Mouse (Mus musculus): ENCODE data around the gene Snx10. TPM values are rescaled to one million over a fixed set of nuclear protein-coding genes. Genes with fewer than 3 reads are reported as not detected.

Gene Snx10
- total RNA-seq, 2 experiments from 2014 or later, result 33.4 to 36.4 TPM

DNA sequence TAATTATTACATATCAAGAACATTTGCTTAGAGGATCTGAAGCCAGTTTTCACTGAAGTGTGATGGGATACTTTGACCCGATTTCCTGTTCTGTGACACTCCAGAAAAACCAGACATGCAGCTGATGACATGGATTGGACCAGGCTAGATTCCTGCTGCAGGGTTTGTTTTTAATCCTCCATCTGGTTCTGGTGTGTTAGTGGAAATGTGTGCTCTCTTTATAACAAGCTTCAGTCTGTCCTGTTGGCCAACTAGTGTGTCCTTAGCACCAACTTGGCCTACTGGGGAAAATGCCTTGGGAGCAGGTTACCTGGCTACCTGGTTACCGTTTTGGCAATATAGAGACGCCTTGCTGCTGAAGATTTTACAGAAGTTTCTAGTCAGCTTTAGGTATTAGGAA is 63.6 kb downstream of the Snx10 start:
- no peak for DNase-seq

DNA sequence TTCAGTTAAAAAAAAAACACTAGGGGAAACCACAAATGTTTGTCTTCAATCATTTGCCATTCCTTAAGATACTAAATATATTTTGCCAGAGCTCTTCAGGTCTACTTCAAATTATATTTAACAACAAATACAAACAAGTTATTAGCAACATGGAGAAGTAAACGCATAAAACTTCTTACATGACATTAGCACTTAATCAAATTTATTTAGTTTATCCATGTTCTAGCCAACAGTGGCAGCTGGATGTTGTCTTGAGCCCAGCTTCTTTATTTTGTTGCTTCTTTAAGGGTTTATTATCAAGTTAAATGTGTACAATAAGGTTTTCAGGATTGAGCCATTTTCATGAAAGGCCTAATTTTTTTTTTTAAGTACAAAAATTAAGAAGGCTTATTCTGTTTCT is 67.6 kb downstream of the Snx10 start:
- DNase-seq, result no peak

DNA sequence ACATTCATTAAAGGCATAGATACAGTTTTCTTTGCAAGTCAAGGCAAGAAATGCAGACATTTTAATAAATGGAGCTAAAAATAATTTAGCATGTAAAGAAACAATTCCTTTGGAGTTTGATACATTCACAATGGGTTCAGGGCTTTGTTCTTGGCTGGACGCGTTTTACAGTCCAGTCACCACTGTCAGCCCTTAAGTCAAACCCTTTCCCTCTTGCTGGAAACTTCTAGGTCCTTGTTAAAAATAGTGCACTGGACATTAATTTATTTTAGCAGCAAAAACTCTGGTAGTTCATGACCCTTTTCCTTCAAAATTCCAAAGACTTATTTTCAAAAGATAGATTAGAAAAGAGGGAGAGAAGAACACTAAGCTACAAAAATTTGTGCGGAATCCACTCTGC is 68.1 kb downstream of the Snx10 start:
- no peak for DNase-seq

DNA sequence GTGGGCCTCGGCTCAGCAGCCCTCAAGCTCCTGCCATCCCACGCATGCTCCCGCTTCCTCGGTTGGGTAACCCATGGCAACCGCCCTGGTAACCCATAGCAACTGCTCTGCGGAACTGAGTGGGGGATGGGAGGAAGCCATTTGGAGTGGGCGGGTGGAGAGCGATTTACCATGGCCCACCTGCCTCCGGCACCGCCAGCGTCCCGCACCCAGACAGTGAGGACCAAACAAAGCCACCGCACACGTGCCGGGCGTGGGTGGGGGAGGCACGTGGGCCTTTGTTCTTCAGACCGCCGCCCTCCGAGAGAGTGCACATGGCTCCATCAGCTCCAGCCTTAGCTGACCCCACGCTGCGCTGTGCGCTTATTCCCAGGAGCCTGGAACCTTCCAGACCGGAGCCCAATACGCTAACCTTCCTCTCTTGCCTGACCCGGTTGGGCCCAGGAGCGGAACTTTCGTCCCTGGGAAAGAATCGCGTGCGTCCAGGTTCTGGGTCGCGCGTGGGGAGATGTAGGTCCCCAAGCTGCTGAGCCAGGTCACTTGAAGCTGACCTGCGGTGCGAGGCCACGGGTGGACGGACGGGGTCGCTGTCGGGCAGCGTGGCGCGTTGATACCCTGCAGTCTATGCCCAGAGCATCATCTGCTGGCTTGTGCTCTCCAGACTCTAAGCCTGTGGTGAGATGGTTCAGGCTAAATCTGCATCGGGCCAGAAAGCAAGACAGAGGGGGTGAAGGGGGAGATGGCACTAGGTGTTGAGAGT is 68.8 kb downstream of the Snx10 start:
- peak; percentile 86 to 90 for DNase-seq

DNA sequence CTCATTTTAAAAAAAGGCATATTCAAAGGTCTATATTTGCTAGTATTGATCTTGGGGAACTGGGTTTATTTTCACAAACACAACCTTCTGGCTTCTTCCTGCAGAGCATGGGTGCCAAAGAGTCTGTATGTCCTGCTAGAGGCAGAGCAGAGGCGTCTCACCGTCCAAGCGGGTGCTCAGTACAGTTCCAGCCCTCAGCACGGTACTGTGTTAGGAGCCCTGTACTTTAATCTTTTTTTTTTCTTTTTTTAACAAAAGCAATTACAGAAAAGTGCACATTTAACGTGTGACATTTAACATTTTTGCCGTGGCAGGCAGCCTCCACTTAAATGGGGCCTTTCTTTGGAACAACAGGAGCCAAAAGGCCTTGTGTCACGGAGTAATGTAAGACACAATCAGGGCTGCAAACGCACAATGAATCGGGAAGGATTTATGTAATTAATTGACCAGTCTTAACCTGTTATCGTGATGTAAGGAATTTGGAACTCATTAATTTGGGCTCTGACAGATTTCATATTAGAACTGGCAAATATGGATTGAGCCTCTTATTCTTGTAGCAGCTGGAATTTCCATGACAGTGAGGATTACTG is 69.8 kb downstream of the Snx10 start:
- no peak for DNase-seq

DNA sequence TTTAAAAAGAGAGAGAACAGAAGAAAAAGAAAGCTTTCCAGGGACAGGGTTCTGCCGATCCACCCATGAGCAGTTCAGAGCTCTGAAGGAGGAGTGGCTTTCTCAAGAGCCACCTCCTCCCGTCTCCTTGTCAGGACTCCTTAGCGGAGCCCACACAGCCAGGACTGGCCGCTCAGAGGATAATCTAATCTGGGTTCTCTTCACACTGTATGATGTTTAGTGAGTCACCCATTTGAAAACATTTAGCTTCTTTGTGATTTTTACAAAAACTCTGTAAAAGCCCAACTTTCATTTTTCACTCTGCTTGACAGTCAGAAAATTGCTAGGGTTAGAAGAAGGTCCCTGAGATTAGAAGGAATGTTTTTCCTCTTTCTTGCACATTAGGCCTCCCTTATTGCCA is 70.8 kb downstream of the Snx10 start:
- no peak for DNase-seq

DNA sequence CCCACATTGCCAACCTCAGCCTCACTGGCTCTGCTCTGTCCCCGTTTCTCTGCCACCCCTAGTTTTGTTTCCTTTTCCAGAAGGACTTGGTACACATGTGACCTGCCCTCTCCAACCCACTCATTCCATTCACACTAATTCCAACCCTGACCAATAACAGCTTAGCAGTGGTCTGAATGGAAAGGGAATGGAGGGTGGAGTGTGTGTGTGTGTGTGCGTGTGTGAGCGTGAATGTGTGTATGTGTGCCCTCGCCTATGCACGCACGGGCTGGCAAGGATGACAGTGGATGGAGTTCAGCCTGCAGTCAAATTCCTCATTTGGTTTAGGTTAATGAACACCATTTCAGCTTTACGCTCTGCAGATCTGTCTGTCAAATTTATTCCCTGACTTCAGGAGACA is 74.4 kb downstream of the Snx10 start:
- no peak for DNase-seq

DNA sequence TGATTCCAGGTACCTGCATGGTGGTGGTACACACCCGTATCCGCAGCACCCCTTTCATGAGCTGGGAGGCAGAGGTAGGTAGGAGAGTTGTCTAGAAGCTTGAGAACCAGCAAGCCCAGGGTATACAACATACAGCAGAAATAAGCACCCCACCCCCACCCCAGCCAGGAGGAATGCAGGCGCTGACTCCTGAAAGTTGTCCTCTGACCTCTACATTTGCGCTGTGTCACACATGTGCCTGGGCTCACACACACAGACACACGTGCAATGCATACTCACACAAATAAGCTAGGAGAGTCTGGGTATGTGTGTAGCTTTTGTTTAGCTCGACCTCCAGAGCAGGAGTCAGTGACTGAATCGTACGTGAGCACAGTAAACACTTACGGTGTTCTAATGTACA is 76.7 kb downstream of the Snx10 start:
- DNase-seq, result no peak

DNA sequence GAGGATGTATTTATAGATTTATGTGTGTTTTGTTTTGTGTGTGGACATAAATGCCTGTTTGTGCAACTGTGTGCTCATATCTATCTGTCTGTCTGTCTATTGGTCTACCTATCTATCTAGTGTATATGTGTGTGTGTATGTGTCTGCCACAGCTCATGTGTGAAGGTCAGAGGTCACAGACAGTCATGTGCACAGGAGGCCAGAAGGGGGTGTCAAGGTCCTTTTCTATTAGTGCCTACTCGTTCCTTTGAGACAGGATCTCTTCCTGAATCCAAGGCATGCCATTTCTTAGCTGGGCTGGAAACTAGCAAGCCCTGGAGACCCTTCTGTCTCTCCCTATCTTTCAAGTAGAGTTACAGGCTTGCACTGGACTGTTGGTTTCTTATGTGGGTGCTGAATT is 78.6 kb downstream of the Snx10 start:
- DNase-seq, result no peak

DNA sequence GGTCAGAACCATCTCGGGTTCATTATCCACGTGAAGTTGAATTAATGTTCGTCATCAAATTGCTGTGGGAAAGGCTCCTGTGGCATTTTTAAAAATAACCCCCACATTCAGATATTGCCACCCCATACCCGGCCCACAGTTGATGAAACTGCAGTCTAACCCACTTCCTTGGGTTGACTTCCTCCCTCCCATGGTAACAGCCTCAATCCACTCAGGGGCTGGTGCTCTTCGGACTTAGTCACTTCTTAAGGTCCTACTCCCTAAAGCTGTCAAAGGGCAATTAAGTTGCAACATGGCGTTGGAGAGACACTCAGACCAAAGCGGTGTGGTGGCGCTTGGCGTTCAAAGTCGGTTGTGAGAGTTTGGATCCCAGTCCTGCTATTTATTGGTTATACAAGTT is 80.0 kb downstream of the Snx10 start:
- no peak for DNase-seq

DNA sequence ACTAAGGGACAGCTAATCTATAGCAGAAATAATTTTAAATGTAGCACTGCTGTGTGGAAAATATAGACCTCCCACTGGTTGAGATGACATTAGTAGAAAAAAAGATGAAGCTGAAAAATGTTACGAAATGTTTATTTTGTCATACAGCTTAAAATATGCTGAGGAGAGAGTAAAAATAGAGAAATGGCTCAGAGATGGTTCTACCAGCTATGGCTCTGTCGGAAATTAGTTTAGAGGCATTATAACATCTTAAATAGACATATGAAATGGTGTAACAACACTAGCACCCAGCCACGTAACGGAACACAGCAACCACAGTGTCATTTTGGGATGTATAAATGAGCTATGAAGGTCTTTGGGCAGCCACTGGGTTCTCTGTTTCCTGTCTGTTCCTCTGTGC is 82.5 kb downstream of the Snx10 start:
- no peak for DNase-seq

DNA sequence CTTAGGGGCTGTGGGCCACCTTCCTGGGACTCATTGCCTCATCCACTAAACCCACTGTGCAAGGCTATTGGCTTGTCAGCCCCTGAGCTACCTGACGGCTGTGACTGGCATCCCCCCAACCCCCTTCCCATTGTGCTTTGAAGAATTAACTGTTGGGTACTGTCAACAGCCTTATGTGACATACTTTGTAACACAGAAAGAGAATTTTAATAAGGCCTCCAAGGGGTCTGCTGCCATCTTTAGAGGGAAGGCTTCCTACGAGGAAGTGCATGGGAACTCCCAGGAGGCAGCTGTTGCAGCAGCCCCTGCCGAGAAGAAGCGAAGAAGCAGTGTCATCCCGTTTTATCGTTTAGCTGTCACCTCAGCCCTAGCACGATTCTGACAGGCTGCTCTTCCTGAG is 83.1 kb downstream of the Snx10 start:
- DNase-seq, result no peak

DNA sequence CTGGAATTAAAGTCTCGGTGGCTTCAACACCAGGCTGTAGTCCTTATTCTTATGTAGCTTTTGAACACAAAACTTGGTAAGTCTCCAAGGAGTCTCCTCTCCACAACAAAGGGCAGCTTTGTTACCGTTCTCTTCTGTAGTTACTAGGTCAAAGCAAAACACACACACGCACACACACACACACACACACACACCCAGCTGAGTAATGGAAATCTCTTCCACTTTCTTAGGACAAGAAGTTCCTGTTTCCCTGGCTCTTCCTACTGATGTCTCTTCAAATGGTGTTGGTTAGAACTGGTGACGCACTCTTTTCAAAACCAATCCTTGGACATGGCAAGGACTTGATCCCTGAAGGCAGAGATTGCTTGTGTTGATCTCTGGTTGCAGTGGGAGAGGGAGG is 87.9 kb downstream of the Snx10 start:
- no peak for DNase-seq

DNA sequence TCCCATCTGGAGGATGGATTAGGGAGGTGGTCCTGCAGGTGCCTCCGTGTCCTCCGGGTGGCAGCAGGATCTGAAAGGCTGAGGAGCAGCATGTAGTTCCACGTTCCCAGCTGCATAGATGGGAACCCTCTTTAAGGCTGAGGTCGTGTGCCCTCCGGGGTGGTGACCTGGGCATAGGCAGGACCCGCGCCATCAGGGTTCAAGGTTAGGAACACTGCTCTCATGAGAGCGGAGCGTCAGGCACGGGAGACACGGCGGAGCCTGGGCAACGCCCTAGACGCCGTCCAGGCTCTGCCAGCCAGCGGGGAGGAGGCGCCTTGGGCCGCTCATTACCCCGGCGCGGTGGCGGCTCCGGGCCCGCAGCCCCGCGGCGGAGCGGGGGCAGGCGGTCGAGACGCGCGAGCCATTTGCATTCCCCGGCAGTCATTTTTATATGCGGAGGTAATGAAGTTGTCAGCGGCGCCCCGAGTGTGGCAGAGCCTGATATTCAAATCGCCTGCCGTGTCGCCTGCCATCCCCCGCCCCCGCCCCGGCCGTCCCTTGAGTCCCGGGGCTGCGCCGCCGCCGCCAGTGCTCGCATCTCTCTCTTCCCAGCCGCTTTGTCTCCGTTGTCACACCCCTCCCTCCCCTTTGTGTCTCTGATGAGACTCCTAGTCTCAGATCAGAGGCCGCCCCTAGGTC is 88.8 kb downstream of the Snx10 start:
- peak; percentile 63 to 75 for DNase-seq

DNA sequence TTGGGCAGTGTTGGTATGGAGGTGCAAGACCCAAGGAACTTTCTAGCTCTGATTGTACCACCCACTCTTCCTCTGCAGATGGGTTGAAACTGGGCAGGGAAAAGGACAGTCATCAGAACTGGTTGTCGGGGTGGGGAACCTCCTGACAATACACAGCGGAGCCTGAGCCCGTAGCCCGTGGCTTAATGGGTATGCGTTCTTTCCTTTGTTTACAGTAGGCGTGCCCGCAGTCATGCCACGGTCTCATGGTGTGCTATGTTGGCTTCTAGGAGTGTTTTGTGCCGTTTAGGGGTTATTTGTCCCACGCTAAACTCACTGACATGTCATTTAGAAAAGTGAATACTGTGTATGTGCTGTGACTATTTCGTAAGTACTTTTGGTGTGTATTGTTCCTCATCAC is 90.0 kb downstream of the Snx10 start:
- DNase-seq, result no peak

DNA sequence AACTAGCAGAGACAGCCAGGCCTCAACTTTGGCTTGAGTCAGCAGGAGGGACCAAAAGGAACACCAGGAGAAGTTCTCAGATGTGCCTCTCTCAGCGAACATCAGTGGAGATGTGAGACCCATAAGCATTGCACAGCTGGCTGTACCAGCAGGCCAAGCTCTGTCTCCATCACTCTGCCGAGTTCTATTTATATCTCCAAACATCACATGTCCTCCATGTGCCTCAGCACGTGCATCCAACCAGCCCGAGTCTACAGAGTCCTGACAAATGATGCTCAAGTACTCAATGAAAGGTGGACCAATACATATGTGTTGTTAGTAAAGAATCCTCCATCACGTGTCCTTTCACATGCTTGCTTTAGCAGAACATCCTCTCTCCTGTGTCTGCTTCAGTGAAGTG is 103.1 kb downstream of the Snx10 start:
- no peak for DNase-seq

DNA sequence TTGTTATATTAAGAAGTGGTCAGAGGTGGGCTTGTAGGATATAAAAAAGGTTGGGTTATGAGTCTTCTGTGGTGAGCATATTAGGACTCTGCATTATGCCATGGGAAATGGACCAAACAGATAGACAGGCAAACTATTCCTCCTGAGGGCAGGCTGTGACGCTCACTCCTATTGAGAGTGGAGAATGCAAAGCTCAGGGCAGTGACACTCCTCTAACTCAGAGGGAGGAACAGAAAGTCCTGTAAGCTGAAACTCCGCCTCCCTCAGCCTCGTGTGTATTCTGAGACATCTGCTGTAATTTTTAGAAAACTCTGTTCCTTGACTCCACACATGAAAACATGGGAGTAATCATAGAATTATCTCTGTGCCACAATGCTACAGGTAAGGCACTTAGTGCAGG is 106.0 kb downstream of the Snx10 start:
- no peak for DNase-seq

DNA sequence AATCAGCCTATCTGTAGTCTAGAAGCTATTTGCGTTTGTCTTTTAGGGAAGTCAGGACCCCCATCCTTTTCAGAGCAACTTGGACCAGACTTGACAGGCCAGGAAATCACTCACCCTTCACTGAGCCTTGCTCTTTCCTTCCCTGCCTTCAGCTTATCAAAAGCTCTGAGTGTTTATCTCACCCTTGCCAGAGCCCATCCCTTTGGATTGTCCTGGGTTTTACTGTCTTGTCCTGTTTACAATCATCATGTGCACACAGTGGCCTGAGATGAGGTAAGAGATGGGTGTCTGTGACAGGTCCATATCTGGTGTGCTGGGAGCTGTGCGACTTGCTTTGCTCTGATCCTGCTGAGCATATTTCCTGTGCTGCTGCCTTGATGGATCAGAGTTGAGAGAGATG is 106.5 kb downstream of the Snx10 start:
- DNase-seq, result no peak

DNA sequence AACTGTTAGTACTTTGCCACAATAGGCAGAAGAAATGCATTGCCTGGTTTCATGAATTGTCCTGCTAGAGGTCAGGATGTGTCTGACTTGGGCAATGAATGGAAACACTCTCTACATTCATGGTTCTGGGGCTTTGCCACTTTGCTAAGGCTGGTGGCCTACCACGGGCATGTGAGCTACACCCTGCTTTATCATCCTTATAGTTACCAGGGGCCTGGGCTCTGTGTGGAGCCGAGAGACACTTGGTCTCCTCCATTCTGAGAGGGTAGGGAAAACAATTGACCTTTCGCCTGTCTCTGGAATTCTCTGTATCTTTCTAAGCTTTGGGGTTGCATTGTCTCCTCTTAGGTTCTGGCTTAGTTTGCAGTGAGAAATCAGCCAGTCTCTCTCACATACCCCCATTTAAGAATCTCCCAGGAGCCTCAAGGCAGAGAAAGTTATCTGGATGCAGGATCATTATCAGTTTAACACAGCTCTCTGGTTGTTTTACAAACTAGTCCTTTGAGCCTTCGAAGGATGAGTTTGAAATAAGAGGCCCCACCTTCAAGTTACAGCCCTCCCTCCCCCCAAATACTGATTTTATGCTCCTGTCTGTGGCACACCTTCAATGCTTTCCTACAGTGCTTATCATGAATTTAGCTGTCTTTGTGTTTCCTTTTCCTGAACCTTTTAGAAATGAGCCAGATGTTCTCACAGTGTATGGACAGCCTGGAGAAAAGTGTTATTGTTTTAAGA is 109.4 kb downstream of the Snx10 start:
- no peak for DNase-seq

DNA sequence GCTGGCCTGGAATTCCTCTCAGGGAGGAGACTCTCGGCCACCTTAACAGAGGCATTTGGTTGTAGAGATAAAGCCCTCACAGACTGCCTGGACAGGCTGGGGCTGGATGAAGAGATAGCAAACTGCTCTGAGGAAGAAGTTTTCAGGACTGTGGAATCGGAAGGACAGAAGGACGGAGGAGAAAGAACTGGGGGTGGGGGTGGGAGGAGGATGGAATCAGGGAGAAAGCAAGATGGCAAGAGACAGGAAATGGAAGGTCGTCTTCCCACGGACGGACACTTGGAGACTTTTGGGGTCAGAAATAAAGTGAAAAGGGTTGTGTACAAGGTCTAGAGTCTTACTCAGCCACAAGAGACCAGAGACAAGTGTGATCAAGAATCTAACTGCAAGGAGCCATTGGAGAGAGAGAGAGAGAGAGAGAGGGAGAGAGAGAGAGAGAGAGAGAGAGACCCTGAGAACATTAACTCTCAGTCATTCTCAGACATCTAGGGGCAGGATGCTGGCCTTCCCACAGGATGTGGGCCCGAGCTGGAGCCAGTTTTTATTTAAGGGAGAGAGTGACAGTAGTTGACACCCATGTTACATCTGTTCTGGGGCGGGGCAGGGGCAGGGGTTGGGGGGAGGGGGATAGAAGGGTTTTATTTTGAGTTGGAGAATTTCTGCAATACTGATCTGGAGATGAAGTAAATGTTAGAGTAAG is 110.1 kb downstream of the Snx10 start:
- DNase-seq, result no peak

DNA sequence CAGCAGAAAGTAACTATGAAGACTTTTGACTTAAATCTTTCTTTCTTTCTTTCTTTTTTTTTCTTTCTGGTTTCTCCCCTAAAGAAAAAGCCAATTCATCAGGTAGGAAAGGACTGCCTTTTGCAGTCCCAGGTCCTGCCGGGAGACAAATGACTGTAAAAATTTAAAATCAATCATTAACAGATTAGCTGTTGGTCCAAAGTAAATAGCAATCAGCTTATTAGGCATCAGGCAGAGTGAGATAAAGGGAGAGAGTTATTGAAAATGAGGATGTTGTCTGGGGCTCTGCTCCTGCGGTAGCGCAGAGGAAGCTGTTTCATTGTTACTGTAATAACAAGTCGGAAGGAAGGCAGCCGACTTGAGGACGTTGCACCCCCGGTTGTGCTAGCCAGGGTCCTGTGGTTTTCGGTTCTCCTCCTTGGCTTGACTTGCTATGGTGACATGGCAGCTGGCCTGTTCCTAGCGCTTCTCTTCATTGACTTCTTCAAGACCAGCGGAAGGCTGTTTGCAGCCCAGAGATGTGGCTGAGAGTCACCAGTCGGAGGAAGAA is 112.4 kb downstream of the Snx10 start:
- DNase-seq, result no peak
